In genomic region chr2:167792753-167793152, GRCm38 (mm10) we compare ENCODE assay signal across 27 mouse cellular contexts.
DNase-seq lines count a peak whose midpoint lies in the region; ATAC-seq and TF ChIP-seq lines count a peak whose summit lies in the region.
"Had no signal": no experiment of that assay in that cellular context is flagged by ENCODE, and none has a peak within 500 bp of the region (broad histone marks: within the 10 kb centered on the region; RNA-seq: fewer than 3 reads in every experiment).

No protein-coding gene starts in this region.

- H3K4me3 ChIP-seq in heart, embryonic 10.5 days, result no peak overlapping the region
- no peak overlapping the region for H3K4me3 ChIP-seq in kidney, embryonic 15.5 days (replicated peaks)
- H3K4me3 ChIP-seq in stomach, embryonic 16.5 days (replicated peaks; ENCODE audit: low read length), result no peak overlapping the region
- no peak overlapping the region for H3K4me3 ChIP-seq in stomach, postnatal 0 days (ENCODE audit: low read depth, low read length)
- no peak overlapping the region for H3K4me3 ChIP-seq in myocyte
- H3K4me3 ChIP-seq: embryonic facial prominence, embryonic 12.5 days; embryonic facial prominence, embryonic 15.5 days; forebrain, embryonic 12.5 days; forebrain, embryonic 15.5 days; heart, embryonic 13.5 days had no signal

- H3K27me3 ChIP-seq in heart, embryonic 10.5 days (ENCODE audit: insufficient read depth, poor library complexity, severe bottlenecking), result peaks cover 10% of the 10 kb centered on the region
- no peaks in the 10 kb centered on the region for H3K27me3 ChIP-seq in kidney, embryonic 15.5 days
- H3K27me3 ChIP-seq in stomach, embryonic 16.5 days (ENCODE audit: control insufficient read depth, insufficient read depth, low read length), result no peaks in the 10 kb centered on the region
- H3K27me3 ChIP-seq in stomach, postnatal 0 days (ENCODE audit: control insufficient read depth, insufficient read depth, low read length), result no peaks in the 10 kb centered on the region
- H3K27me3 ChIP-seq in myocyte (ENCODE audit: control insufficient read depth, insufficient read depth, insufficient read length), result no peaks in the 10 kb centered on the region
- H3K27me3 ChIP-seq: embryonic facial prominence, embryonic 12.5 days; embryonic facial prominence, embryonic 15.5 days; forebrain, embryonic 15.5 days; heart, embryonic 13.5 days; Patski had no signal

- no peaks in the 10 kb centered on the region for H3K79me2 ChIP-seq in myocyte (ENCODE audit: control insufficient read depth, insufficient read depth)

- H3K27ac ChIP-seq in heart, embryonic 10.5 days, result no peak overlapping the region
- H3K27ac ChIP-seq in kidney, embryonic 15.5 days, result no peak overlapping the region; the same call in 1 of the 2 replicates
- H3K27ac ChIP-seq in stomach, embryonic 16.5 days (ENCODE audit: low read length), result peak overlapping the region; percentile 27; the same call in 1 of the 2 replicates
- no peak overlapping the region for H3K27ac ChIP-seq in stomach, postnatal 0 days (replicated peaks)
- H3K27ac ChIP-seq: embryonic facial prominence, embryonic 12.5 days; embryonic facial prominence, embryonic 15.5 days; forebrain, embryonic 12.5 days; forebrain, embryonic 15.5 days; heart, embryonic 13.5 days; hindbrain, embryonic 14.5 days; hindbrain, postnatal 0 days had no signal

- ATAC-seq in kidney, embryonic 15.5 days (replicated peaks; ENCODE audit: low FRiP score), result peak; percentile 53; the same call in 1 of the 2 replicates
- no peak for ATAC-seq in stomach, embryonic 16.5 days (ENCODE audit: insufficient read depth, low FRiP score)
- no peak for ATAC-seq in stomach, postnatal 0 days (ENCODE audit: low FRiP score, low TSS enrichment)
- ATAC-seq: forebrain, embryonic 15.5 days; hindbrain, postnatal 0 days; Patski had no signal

- peaks cover 36% of the 10 kb centered on the region for H3K4me1 ChIP-seq in heart, embryonic 10.5 days
- peaks cover 22% of the 10 kb centered on the region for H3K4me1 ChIP-seq in kidney, embryonic 15.5 days
- peaks cover 12% of the 10 kb centered on the region for H3K4me1 ChIP-seq in stomach, embryonic 16.5 days (ENCODE audit: control insufficient read depth, insufficient read depth, low read length)
- H3K4me1 ChIP-seq in stomach, postnatal 0 days (replicated peaks; ENCODE audit: control insufficient read depth, insufficient read depth), result peaks cover 3% of the 10 kb centered on the region; the same call in 1 of the 2 replicates
- H3K4me1 ChIP-seq: embryonic facial prominence, embryonic 12.5 days; forebrain, embryonic 12.5 days; forebrain, embryonic 15.5 days had no signal

- H3ac ChIP-seq in myocyte (ENCODE audit: control insufficient read depth, insufficient read length), result no peak overlapping the region

- TF ChIP-seq EP300 in stomach, postnatal 0 days (optimal IDR thresholded peaks at IDR 0.05), result no peak

- no peak for TF ChIP-seq POLR2A in myocyte (IDR thresholded peaks at IDR 0.05; ENCODE audit: insufficient read length, low read depth)

- H3K9me3 ChIP-seq in heart, embryonic 10.5 days, result no peaks in the 10 kb centered on the region
- no peaks in the 10 kb centered on the region for H3K9me3 ChIP-seq in kidney, embryonic 15.5 days (replicated peaks)
- H3K9me3 ChIP-seq in stomach, embryonic 16.5 days (replicated peaks; ENCODE audit: control insufficient read depth, low read length), result no peaks in the 10 kb centered on the region
- H3K9me3 ChIP-seq in stomach, postnatal 0 days (ENCODE audit: control insufficient read depth, low read length), result no peaks in the 10 kb centered on the region
- H3K9me3 ChIP-seq: embryonic facial prominence, embryonic 12.5 days; embryonic facial prominence, embryonic 15.5 days; forebrain, embryonic 12.5 days; forebrain, embryonic 15.5 days; G1E; heart, embryonic 13.5 days had no signal

- DNase-seq in heart, adult 11 months, result peak; percentile 92
- DNase-seq in heart, embryonic 10.5 days (ENCODE audit: low spot score), result no peak
- no peak for DNase-seq in kidney, adult 11 months
- no peak for DNase-seq in stomach, postnatal 0 days (ENCODE audit: low spot score)
- no peak for DNase-seq in ovary, postnatal 10 days (ENCODE audit: low spot score)
- DNase-seq: adrenal gland, postnatal 10 days; adrenal gland, postnatal 36 days; B cell, adult 2 months; cerebellum, adult 2 months; cerebellum, adult 9-11 months; cerebellum, postnatal 25 days; gastrocnemius, postnatal 10 days; heart, adult 18-20 months; heart, postnatal 14 days; heart, postnatal 4 days had no signal

- no peak for TF ChIP-seq CTCF in stomach, postnatal 0 days (IDR thresholded peaks at IDR 0.05; ENCODE audit: low read depth)

- WGBS in heart, embryonic 10.5 days, result 61% methylated on average over 3 of the region's 3 CpGs
- 10% methylated on average over 3 of the region's 3 CpGs for WGBS in kidney, embryonic 15.5 days
- WGBS in stomach, embryonic 16.5 days, result 31% methylated on average over 3 of the region's 3 CpGs
- 33% methylated on average over 3 of the region's 3 CpGs for WGBS in stomach, postnatal 0 days

- H3K36me3 ChIP-seq in heart, embryonic 10.5 days, result no peaks in the 10 kb centered on the region
- H3K36me3 ChIP-seq in kidney, embryonic 15.5 days, result no peaks in the 10 kb centered on the region
- H3K36me3 ChIP-seq in stomach, embryonic 16.5 days (ENCODE audit: control insufficient read depth, insufficient read depth, low read length), result no peaks in the 10 kb centered on the region
- H3K36me3 ChIP-seq in stomach, postnatal 0 days (ENCODE audit: control insufficient read depth, insufficient read depth, low read length), result no peaks in the 10 kb centered on the region
- no peaks in the 10 kb centered on the region for H3K36me3 ChIP-seq in myocyte (ENCODE audit: control insufficient read depth, insufficient read depth)
- H3K36me3 ChIP-seq: embryonic facial prominence, embryonic 12.5 days; embryonic facial prominence, embryonic 15.5 days; forebrain, embryonic 12.5 days; forebrain, embryonic 15.5 days; G1E; heart, embryonic 13.5 days had no signal

- H3K4me2 ChIP-seq in kidney, embryonic 15.5 days, result no peak overlapping the region
- H3K4me2 ChIP-seq in stomach, embryonic 16.5 days (ENCODE audit: low read depth, low read length), result no peak overlapping the region
- no peak overlapping the region for H3K4me2 ChIP-seq in stomach, postnatal 0 days (replicated peaks; ENCODE audit: low read depth)
- H3K4me2 ChIP-seq in myocyte (ENCODE audit: low read depth), result peak overlapping the region; percentile 40
- H3K4me2 ChIP-seq: embryonic facial prominence, embryonic 12.5 days; embryonic facial prominence, embryonic 15.5 days; forebrain, embryonic 12.5 days; forebrain, embryonic 15.5 days; heart, embryonic 13.5 days; hindbrain, embryonic 14.5 days had no signal

- no peak overlapping the region for H3K9ac ChIP-seq in kidney, embryonic 15.5 days
- H3K9ac ChIP-seq in stomach, embryonic 16.5 days (ENCODE audit: low read length), result no peak overlapping the region
- no peak overlapping the region for H3K9ac ChIP-seq in stomach, postnatal 0 days (ENCODE audit: low read length)
- H3K9ac ChIP-seq: embryonic facial prominence, embryonic 12.5 days; embryonic facial prominence, embryonic 15.5 days; forebrain, embryonic 12.5 days; forebrain, embryonic 15.5 days; heart, embryonic 13.5 days; hindbrain, embryonic 14.5 days had no signal

TF ChIP-seq in myocyte, 11 proteins besides CTCF, POLR2A, EP300 and RAD21:
- TF ChIP-seq E2F4 (IDR thresholded peaks at IDR 0.05; ENCODE audit: insufficient read depth) (no peak), MYOG (IDR thresholded peaks at IDR 0.05; ENCODE audit: control insufficient read depth in 1 of 3, insufficient read depth in 1 of 3, insufficient read length in 2 of 3, low read depth in 2 of 3) (peak in 2 of 3 experiments; percentile 68 to 74), MYOD1 (IDR thresholded peaks at IDR 0.05; ENCODE audit: control insufficient read depth in 1 of 3, insufficient read length in 2 of 3, low read depth in 2 of 3) (peak; percentile 62 to 77 (median 71))
